Mouse (Mus musculus) layer of hippocampus, adult 11-12 months (tissue): ENCODE data around the gene S100a10.

ENCODE experiments used
- DNase-seq: peaks from one replicate; pipeline ENCODE4 v3.0.0; 2022; ENCODE audit warnings: low spot score

S100a10 gene

GRCm38 (mm10) chr3:93547749-93548540 lies 6.9 kb upstream of the S100a10 start:
- DNase-seq: no peak

- DNase-seq: no peak
Measured at GRCm38 (mm10) chr3:93548541-93549266, 6.2 kb upstream of the S100a10 start.

- no peak for DNase-seq
Measured at GRCm38 (mm10) chr3:93549986-93550385, 4.9 kb upstream of the S100a10 start.

- DNase-seq: no peak
Measured at GRCm38 (mm10) chr3:93551950-93552901, 2.7 kb upstream of the S100a10 start.

GRCm38 (mm10) chr3:93553311-93553710 lies 1.6 kb upstream of the S100a10 start:
- no peak for DNase-seq

GRCm38 (mm10) chr3:93553765-93554378 lies 1.0 kb upstream of the S100a10 start:
- DNase-seq: no peak

GRCm38 (mm10) chr3:93554379-93554980 lies 400 bp upstream of the S100a10 start:
- no peak for DNase-seq

GRCm38 (mm10) chr3:93555878-93556254 lies 986 bp downstream of the S100a10 start:
- DNase-seq: no peak

- DNase-seq: no peak
Measured at GRCm38 (mm10) chr3:93556599-93556998, 1.7 kb downstream of the S100a10 start.

GRCm38 (mm10) chr3:93557471-93557870 lies 2.6 kb downstream of the S100a10 start:
- no peak for DNase-seq

- DNase-seq: no peak
Measured at GRCm38 (mm10) chr3:93559961-93560360, 5.1 kb downstream of the S100a10 start.

GRCm38 (mm10) chr3:93562372-93562771 lies 7.5 kb downstream of the S100a10 start:
- no peak for DNase-seq

GRCm38 (mm10) chr3:93563216-93563615 lies 8.3 kb downstream of the S100a10 start:
- no peak for DNase-seq

- DNase-seq: no peak
Measured at GRCm38 (mm10) chr3:93566892-93567291, 12.0 kb downstream of the S100a10 start.

GRCm38 (mm10) chr3:93567721-93568120 lies 12.8 kb downstream of the S100a10 start:
- no peak for DNase-seq

GRCm38 (mm10) chr3:93568428-93569040 lies 13.7 kb downstream of the S100a10 start:
- DNase-seq: peak; percentile 45

- no peak for DNase-seq
Measured at GRCm38 (mm10) chr3:93569046-93569445, 14.2 kb downstream of the S100a10 start.

- no peak for DNase-seq
Measured at GRCm38 (mm10) chr3:93572058-93572791, 17.3 kb downstream of the S100a10 start.

- DNase-seq: no peak
Measured at GRCm38 (mm10) chr3:93579317-93580038, 24.6 kb downstream of the S100a10 start.

GRCm38 (mm10) chr3:93580039-93580403 lies 25.1 kb downstream of the S100a10 start:
- no peak for DNase-seq
